Mouse (Mus musculus) heart, embryonic 14.5 days (tissue): ENCODE measurements around the gene Saa3. TPM values are rescaled to one million over a fixed set of nuclear protein-coding genes. Genes with fewer than 3 reads are reported as not detected.

Source experiments
- ATAC-seq: fragments of 200-750 bp; cut with Nextera tagmentation; 2 replicates; pipeline ENCODE4 v1.8.0; 2017; ENCODE audit warnings: low read depth, moderate TSS enrichment; ENCODE audit not compliant: insufficient number of reproducible peaks, insufficient read depth, low FRiP score
- H3K27ac ChIP-seq, 2 experiments: fragments of 200-500 bp in 1 of 2; fragments of 300-500 bp in 1 of 2; sonication (generic) in 1 of 2; replicated peaks in 1 of 2; 2 replicates each; pipeline ENCODE4 v1.5.1; 2012 to 2014; ENCODE audit warnings: low read depth in 2 of 2, low read length in 2 of 2, control low read depth in 1 of 2, mild to moderate bottlenecking in 1 of 2, mixed read lengths in 1 of 2; ENCODE audit not compliant: control insufficient read depth in 1 of 2, insufficient read depth in 1 of 2
- H3K27me3 ChIP-seq: fragments of 300-500 bp; sonication (generic); 2 replicates; pipeline ENCODE4 v1.6.1; 2014; ENCODE audit warnings: mild to moderate bottlenecking, low read length, control low read depth; ENCODE audit not compliant: control insufficient read depth, insufficient read depth
- H3K36me3 ChIP-seq: fragments of 300-500 bp; sonication (generic); 2 replicates; pipeline ENCODE4 v1.6.1; 2014; ENCODE audit warnings: mild to moderate bottlenecking, control low read depth, low read length, mixed read lengths; ENCODE audit not compliant: control insufficient read depth, insufficient read depth
- H3K4me1 ChIP-seq, 2 experiments: fragments of 200-500 bp in 1 of 2; fragments of 300-500 bp in 1 of 2; sonication (generic) in 1 of 2; 2 replicates each; pipeline ENCODE4 v1.6.1; 2012 to 2014; ENCODE audit warnings: low read length in 2 of 2, control low read depth in 1 of 2, mixed read lengths in 1 of 2; ENCODE audit not compliant: control insufficient read depth in 2 of 2, insufficient read depth in 2 of 2
- H3K4me2 ChIP-seq: fragments of 300-500 bp; sonication (generic); 2 replicates; pipeline ENCODE4 v1.6.1; 2014; ENCODE audit warnings: mild to moderate bottlenecking, low read length
- H3K4me3 ChIP-seq, 2 experiments: fragments of 200-500 bp in 1 of 2; fragments of 300-500 bp in 1 of 2; sonication (generic) in 1 of 2; 2 replicates each; pipeline ENCODE4 v1.5.1; 2012 to 2014; ENCODE audit warnings: low read length in 2 of 2, mild to moderate bottlenecking in 2 of 2, control low read depth in 1 of 2, low read depth in 1 of 2, moderate library complexity in 1 of 2; ENCODE audit not compliant: control insufficient read depth in 1 of 2, insufficient read depth in 1 of 2
- H3K9ac ChIP-seq: fragments of 300-500 bp; sonication (generic); 2 replicates; pipeline ENCODE4 v1.6.1; 2014; ENCODE audit warnings: mild to moderate bottlenecking, low read length
- H3K9me3 ChIP-seq: fragments of 300-500 bp; sonication (generic); 2 replicates; pipeline ENCODE4 v1.6.1; 2016; ENCODE audit warnings: low read length, control low read depth; ENCODE audit not compliant: control insufficient read depth
- WGBS: fragments of 180-500 bp; shearing (Covaris S2); extraction: QIAGEN DNeasy Blood & Tissue Kit; methylation state at CpG from one replicate; pipeline ENCODE4 v1.1.7; 2014; 5-methylcytosine and 5-hydroxymethylcytosine counted together
- polyA plus RNA-seq: library from polyadenylated mRNA; unstranded; fragments of >200 nt; fragmentation: Nextera tagmentation; extraction: Ambion mirVana; gene quantifications from 2 replicates; pipeline ENCODE4 v1.2.1, GENCODE M21; 2014

Saa3 gene
- polyA plus RNA-seq, 1 experiment from 2014 or later = not detected

DNA sequence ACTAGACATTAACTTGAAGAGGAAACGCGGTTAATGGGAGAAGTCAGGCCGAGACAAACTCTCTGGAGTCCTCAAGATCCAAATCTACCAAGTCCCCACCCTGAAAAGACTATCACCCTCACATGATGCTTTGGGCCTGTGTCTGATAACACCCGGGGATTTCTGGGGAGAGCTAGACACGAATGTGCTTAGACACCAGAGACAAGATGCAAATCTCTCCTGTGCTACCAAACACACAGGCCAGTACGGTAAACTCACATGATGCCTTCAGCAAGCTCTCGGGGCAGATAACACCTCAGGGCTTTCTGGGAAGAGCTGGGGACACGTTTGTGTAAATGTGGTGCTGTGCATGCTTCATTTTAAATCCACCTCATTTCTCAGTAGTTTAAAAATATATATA lies 39.6 kb downstream of the Saa3 start:
- WGBS = 73% methylated on average over 8 of the region's 8 CpGs
- ATAC-seq = no peak

DNA sequence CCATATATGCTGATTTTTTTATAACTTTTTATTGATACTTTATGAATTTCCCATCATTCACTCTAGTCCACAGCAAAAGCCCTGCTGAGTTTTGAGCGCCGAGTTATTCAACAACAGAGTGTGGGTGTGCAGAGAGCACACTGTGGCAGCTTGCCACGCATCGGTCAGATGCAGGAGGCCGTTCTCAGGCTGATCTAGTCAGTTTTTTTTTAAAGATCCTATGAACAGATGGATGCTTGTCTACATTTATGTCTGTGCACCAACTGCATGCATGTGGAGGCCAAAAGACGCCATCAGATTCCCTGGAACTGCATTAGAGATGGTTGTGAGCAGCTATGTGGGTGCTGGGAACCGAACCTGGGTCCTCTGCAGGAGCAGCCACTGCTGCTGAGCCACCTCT lies 40.4 kb downstream of the Saa3 start:
- H3K36me3 ChIP-seq = no peaks in the 10 kb centered on the region
- no peak for ATAC-seq
- H3K4me1 ChIP-seq = no peaks in the 10 kb centered on the region
- H3K4me2 ChIP-seq = no peak overlapping the region
- no peak overlapping the region for H3K4me3 ChIP-seq
- 89% methylated on average over 7 of the region's 7 CpGs for WGBS
- H3K9ac ChIP-seq = no peak overlapping the region
- H3K27me3 ChIP-seq = no peaks in the 10 kb centered on the region
- no peak overlapping the region for H3K27ac ChIP-seq
- H3K9me3 ChIP-seq = no peaks in the 10 kb centered on the region

More for the DNA sequence above, 39.6 kb downstream of the Saa3 start:
- Histone ChIP-seq H3K27me3 (no peaks in the 10 kb centered on the region), H3K4me2 (no peak overlapping the region), H3K9ac (no peak overlapping the region), H3K9me3 (no peaks in the 10 kb centered on the region), H3K4me3 (no peak overlapping the region), H3K36me3 (no peaks in the 10 kb centered on the region), H3K27ac (no peak overlapping the region), H3K4me1 (no peaks in the 10 kb centered on the region)

DNA sequence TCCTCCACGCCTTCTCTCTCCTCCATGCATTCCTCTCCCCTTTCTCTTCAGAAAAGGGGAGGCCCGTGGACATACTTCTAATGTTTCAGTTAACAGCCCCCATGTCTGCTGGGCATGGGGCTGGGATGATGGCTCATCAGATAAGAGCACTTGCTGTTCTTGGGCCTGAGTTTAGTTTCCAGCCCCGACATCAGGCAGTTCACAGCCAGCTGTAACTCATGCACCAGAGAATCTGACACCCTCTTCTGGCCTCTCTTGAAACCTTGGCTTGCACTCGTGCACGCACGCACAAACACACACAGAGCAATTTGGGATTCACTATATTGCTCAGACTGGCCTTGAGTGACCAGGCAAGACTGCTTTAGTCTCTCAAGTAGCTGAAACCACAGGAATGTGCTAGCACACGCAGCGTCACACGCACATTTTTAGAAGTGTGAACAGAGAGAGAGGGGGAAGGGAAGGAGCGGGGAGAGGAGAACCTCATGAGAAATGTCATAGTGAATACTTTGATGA lies 43.3 kb downstream of the Saa3 start, which contains the start of gene Tph1:
TSS of gene Tph1 (minus strand) at position 378 of the 513 bp plus-strand sequence.
- Histone ChIP-seq H3K27me3 (peaks cover 18% of the 10 kb centered on the region), H3K4me3 (no peak within 1 kb of the TSS), H3K27ac (no peak within 1 kb of the TSS), H3K9ac (no peak within 1 kb of the TSS), H3K4me2 (no peak within 1 kb of the TSS), H3K9me3 (no peaks in the 10 kb centered on the region), H3K36me3 (no peaks in the 10 kb centered on the region), H3K4me1 (peaks cover 0 to 5% of the 10 kb centered on the region in 2 experiments; a peak in 2 of 4 replicates)
- no peak for ATAC-seq
- WGBS = 41% methylated on average over 10 of the region's 10 CpGs

DNA sequence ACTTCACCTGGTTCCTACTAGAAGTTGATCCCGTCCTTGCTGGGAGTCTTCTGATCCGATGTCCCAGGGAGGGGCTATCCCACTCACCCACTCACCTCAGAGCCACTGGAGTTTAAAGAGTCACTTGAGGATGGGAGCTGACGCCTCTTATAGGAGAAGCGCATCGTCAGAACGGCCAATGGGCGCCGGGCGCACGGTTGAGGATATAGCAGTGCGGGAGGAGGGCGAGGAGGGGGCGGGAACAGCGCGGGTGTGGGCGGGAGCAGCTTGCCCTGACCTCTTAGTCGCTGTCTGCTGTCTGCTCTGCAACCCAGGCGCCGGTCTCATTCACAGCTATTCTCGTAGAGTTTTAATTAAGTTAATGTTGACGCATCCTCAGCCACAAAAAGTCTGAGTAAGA lies 48.2 kb downstream of the Saa3 start:
- Histone ChIP-seq H3K36me3 (no peaks in the 10 kb centered on the region), H3K4me3 (no peak overlapping the region), H3K9me3 (no peaks in the 10 kb centered on the region), H3K4me2 (peak overlapping the region; percentile 44), H3K27ac (no peak overlapping the region), H3K27me3 (peaks cover 37% of the 10 kb centered on the region), H3K9ac (no peak overlapping the region), H3K4me1 (peaks cover 0 to 6% of the 10 kb centered on the region in 2 experiments; a peak in 2 of 4 replicates)
- no peak for ATAC-seq
- 2% methylated on average over 20 of the region's 21 CpGs for WGBS

DNA sequence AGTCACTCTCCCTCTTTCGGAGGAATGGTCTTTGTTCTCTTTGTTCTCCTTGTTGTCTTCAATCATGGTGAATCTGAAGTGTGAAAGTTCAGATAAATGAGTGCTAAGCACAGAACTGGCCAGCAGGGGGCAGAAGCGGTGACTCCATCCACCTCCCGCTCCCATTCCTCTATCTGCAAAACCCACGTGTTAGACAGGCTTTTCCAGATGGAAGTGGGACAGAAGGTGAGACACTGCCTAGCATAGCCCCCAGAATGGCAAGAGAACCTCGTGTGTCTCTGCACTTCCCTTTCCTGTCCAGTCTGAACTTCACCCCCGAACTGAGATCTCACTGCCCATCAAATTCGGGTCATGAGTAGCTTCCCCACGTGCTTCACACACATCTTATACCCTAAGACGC lies 50.3 kb downstream of the Saa3 start:
- H3K27ac ChIP-seq = no peak overlapping the region
- H3K27me3 ChIP-seq = peaks cover 37% of the 10 kb centered on the region
- 37% methylated on average over 9 of the region's 9 CpGs for WGBS

More for the DNA sequence above, 50.3 kb downstream of the Saa3 start:
- ATAC-seq = no peak
- H3K36me3 ChIP-seq = no peaks in the 10 kb centered on the region
- no peak overlapping the region for H3K9ac ChIP-seq
- no peaks in the 10 kb centered on the region for H3K9me3 ChIP-seq
- peaks cover 0 to 6% of the 10 kb centered on the region in 2 experiments; a peak in 2 of 4 replicates for H3K4me1 ChIP-seq
- H3K4me3 ChIP-seq = no peak overlapping the region
- no peak overlapping the region for H3K4me2 ChIP-seq

Other genes starting within 250 kb of the Saa3 start
- gene Sergef, start 75.9 kb downstream of the Saa3 start, polyA plus RNA-seq = 10.5 and 10.7 TPM in 2 replicates
- 0.12 and 0.65 TPM in 2 replicates for gene Tph1, start 43.2 kb downstream of the Saa3 start, polyA plus RNA-seq
- 14.2 and 15.3 TPM in 2 replicates for gene Saal1, start 5.0 kb downstream of the Saa3 start, polyA plus RNA-seq
- not detected in 2 replicates for gene Saa4, start 16.9 kb upstream of the Saa3 start, polyA plus RNA-seq
- not detected in 2 replicates for gene Saa1, start 27.3 kb upstream of the Saa3 start, polyA plus RNA-seq
- not detected in 2 replicates for gene Saa2, start 36.1 kb upstream of the Saa3 start, polyA plus RNA-seq
- 10.0 and 11.3 TPM in 2 replicates for gene Hps5, start 80.4 kb upstream of the Saa3 start, polyA plus RNA-seq
- 27.9 and 29.8 TPM in 2 replicates for gene Gtf2h1, start 80.4 kb upstream of the Saa3 start, polyA plus RNA-seq
- 3,024 and 3,145 TPM in 2 replicates for gene Ldha, start 125.8 kb upstream of the Saa3 start, polyA plus RNA-seq
- not detected in 2 replicates for gene Ldhc, start 145.5 kb upstream of the Saa3 start, polyA plus RNA-seq
- gene Tsg101, start 204.3 kb upstream of the Saa3 start, polyA plus RNA-seq = 179 and 201 TPM in 2 replicates
- 9.8 TPM in 2 replicates for gene Uevld, start 242.8 kb upstream of the Saa3 start, polyA plus RNA-seq